Mouse (Mus musculus): ENCODE data around the gene Fcgrt.

DNA sequence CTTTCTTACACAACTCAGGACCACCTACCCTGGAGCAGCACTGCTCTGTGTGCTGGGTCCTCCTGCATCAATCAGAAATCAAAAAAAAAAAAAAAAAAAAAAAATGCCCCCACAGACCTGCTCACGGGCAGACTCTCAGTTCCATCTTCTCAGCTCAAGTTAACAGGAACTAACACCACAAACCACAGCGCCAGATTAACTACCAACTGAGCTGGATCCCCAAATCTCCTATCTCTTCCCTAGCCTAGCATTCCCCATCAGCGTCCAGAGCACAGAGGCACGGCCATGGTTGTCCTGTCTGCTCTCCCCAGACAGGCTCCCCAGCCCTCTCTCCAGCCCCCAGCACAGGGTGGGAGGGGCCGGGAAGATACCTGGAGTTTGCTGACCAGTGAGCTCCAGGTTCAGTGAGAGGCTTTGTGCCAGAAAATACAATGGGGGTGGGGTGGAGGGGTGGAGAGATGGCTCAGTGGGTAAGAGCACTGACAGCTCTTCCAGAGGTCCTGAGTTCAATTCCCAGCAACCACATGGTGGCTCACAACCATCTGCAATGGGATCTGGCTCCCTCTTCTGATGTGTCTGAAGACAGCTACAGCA, 3.5 kb upstream of the Fcgrt start:
- TF ChIP-seq CHD2 (IDR thresholded peaks at IDR 0.05; ENCODE audit: low read length) (no peak), ELF1 (IDR thresholded peaks at IDR 0.05; ENCODE audit: low read depth, low read length) (no peak), CTCF (IDR thresholded peaks at IDR 0.05 in 2 of 3, conservative IDR thresholded peaks at IDR 0.05 in 1 of 3; ENCODE audit: control insufficient read depth in 1 of 3, insufficient read depth in 1 of 3, low read depth in 2 of 3, low read length in 3 of 3, poor library complexity in 1 of 3, severe bottlenecking in 1 of 3) (no peak; a peak in 1 of 6 replicates), MAX (IDR thresholded peaks at IDR 0.05; ENCODE audit: low read length) (no peak), MYB (IDR thresholded peaks at IDR 0.05; ENCODE audit: low read depth, low read length) (no peak), NRF1 (IDR thresholded peaks at IDR 0.05; ENCODE audit: insufficient read depth, low read depth, low read length, poor library complexity, severe bottlenecking) (no peak)
